Mouse (Mus musculus) T-cell, adult 2 months (primary cell): ENCODE measurements around the gene Gm14399.
"Not testable (repeated sequence)": the region's sequence is repeated elsewhere in the genome, so short reads cannot be mapped to it uniquely, and the experiment has no call there.

Source experiments
- DNase-seq: peaks from one replicate; pipeline ENCODE4 v3.0.0; 2022; ENCODE audit warnings: low spot score

The Gm14399 gene

GRCm38 (mm10) chr2:175141993-175142295 lies at the start of gene Gm14399:
Gene Gm14399, minus strand, starts transcription at chr2:175142012.
- DNase-seq, result not testable (repeated sequence)

- DNase-seq, result not testable (repeated sequence)
Observed at GRCm38 (mm10) chr2:175179008-175179407, 37.2 kb upstream of the Gm14399 start.

- DNase-seq, result no peak
Observed at GRCm38 (mm10) chr2:175176312-175176711, 34.5 kb upstream of the Gm14399 start.

DNA sequence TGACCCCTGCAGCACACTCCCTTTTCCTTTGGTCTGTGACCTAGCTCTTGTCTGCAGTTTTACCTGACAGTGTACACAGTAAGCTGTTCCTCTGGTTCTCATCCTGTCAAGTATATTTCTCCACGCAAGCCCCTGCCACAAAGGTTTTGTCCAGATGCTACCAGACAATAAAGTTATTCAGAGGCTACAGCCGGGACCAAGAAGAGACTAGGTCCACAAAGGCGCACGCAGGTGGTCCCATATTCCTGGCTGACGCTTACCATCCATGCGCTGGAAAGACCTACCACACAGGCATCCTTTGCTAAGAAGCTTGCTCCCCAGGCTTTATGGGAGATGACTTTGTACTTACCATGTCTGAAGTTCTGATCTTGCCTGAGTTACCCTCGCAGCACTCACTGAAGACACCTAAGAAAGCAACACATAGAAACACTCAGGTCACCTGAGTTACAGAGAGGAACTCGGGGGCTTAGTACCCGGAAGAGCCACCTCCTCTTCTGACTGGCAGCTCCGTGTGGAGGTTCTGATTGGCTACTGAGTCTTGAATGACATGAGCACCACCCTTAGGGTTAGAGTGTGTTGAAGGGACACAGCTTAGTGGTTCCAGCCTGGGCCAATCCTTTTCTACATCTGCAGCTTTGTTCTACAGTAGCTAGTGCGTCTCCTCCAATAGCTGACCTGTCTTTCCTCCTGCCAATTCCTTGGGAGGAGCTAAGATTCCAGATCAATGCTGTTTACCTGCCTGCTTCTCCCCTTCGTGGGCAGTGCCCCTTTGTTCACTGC lies 33.8 kb upstream of the Gm14399 start, which contains the start of gene Gm14443:
Gene Gm14443, minus strand, starts transcription at position 471 of the 780 bp plus-strand sequence.
- not testable (repeated sequence) for DNase-seq

DNA sequence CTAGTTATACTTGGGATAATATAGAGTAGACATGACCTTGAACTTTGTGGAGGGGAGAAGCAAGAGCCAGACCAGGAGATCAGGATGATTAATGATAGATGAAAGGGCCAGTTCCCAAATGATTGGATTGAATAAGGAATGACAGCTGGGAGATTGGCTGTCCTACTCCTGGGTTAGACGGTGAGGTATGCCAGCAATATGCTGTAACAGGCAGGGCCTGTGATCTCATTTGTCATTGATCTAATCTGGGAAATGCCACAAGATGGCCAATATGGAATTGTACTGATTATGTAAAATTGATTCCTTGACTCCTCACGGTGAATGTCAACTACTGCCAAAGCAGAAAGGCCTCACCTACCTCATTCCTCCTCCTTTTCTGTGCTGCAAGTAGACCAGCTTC lies 32.2 kb upstream of the Gm14399 start:
- not testable (repeated sequence) for DNase-seq

GRCm38 (mm10) chr2:175172906-175173595 lies 31.2 kb upstream of the Gm14399 start:
- DNase-seq, result not testable (repeated sequence)

DNA sequence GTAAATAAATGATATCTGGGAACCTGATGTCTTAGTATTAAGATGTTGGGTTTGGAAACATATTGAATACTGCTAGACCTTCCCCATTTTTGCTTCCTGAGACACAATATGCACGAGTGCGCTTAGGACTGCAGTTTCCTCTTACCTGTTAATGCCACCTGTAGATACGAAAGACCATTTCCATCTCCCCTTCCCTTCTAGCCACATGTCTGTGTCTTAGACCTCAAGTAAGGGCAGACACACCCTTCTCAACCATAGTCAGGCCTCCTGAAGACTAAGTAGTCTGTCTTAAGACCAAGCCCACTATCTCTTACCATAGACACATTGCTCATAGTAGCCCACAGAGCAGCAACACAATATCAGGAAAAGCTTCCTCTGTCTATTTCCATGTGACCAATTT lies 30.3 kb upstream of the Gm14399 start:
- DNase-seq, result no peak

GRCm38 (mm10) chr2:175166870-175167269 lies 25.1 kb upstream of the Gm14399 start:
- not testable (repeated sequence) for DNase-seq

- DNase-seq, result not testable (repeated sequence)
Observed at GRCm38 (mm10) chr2:175165110-175165509, 23.3 kb upstream of the Gm14399 start.

GRCm38 (mm10) chr2:175161438-175161837 lies 19.6 kb upstream of the Gm14399 start:
- DNase-seq, result not testable (repeated sequence)

DNA sequence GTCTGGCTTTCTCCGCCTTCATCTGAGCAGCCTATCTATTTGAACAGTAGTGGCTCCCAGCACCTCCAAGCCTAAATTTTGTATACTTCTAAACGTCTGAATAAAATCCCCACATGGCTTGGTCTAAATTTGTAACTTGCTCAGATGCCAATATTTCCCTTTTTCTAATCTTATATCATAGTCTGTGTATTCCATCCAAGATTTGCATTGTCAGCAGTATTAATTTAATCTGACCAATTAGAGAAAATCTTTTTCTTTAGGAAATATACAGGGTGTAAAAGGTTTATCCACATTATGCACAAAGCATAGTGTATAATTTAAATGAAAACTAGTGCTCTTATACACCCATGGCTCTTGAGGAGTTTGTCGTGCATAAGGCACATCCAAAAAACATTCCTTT lies 16.8 kb upstream of the Gm14399 start:
- DNase-seq, result no peak

GRCm38 (mm10) chr2:175156696-175157095 lies 14.9 kb upstream of the Gm14399 start:
- no peak for DNase-seq

DNA sequence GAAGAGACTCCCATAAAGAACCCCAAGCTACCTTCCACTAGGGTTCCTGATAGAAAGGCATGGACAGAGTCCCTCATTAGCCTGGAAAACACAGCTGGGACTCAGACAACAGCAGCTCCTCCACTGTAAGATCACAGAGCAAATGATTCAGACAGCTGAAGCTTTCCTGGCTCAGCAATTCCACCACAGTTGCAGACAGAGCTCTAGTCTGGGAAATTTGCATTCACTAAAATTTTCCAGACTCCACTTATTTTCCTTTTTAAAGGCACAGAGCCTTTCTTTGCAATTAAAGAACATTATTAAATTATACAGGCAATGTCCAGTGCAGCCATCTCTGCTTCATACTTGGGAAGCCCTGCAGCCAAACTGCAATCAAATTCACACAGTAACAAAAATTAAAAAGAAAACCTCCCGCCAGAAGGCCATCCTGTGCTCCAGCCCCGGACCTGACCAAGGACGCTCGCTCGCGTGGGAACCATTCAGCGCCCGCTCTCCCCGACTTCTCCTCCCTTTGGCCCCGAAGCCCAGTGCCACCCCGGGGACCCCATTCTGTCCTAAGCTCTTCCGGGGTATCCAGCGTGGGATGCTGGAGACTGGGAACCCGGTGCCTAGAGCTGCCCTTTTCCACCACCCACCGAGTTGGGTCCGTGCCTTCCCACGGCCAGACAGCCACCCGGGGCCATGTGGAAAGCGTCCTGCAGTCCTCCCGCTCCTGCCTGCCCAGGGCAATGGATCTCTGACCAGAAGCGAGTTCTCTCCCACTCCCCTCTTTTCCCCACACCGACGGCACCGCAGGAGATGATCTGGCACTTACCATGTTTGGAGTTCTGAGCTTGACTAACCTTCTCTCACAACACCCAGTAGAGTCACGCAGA lies 457 bp downstream of the Gm14399 start:
- not testable (repeated sequence) for DNase-seq

GRCm38 (mm10) chr2:175140624-175141023 lies 1.2 kb downstream of the Gm14399 start:
- not testable (repeated sequence) for DNase-seq
